Mouse (Mus musculus) thymus, postnatal 36 days (tissue): ENCODE results near the gene Ikzf3.

Source experiments
- DNase-seq, 2 experiments: peaks; one replicate each; pipeline ENCODE4 v3.0.0; 2022; ENCODE audit warnings: mixed read lengths in 2 of 2

The Ikzf3 gene

DNA sequence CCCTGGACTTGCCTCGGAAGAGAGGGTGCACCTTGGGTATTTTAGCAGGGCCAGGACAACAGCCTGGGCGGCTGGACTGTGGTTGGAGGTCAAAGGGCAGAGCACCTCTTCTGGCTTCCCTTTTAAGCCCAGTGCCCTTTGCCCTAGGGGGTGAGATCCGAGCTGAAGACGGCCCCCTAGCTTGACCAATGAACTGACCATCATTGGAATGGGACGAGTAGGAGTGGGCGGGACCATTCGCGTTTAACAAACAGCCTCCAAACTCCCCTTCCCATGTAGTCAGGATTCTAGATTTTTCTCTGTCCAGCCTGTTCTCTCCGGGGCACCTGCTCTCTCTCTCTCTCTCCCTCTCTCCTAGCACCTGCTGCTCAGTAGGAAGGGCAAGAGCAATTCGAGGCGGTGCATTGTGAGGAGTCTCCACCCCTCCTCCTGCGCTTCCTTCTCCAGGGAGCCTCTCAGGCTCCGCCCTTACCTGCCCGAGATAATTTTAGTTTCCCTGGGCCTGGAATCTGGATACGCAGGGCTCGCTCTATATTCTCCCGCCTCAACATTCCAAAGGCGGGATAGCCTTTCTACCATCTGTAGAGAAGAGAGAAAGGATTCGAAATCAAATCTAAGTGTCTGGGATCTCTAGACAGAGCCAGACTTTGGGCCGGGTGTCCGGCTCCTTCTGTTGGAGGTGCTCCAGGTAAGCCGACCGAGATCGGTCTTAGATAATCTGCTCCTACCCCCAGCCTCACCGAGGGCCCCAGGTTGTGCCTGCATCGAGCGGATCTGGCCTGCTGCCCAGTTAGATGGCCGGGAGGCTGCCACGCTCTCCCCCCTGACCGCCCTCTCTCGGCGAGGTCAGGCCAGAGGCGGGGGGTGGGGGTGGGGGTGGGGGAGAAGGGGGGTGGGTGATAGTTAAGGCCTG lies 99.0 kb downstream of the Ikzf3 start:
- no peak for DNase-seq

DNA sequence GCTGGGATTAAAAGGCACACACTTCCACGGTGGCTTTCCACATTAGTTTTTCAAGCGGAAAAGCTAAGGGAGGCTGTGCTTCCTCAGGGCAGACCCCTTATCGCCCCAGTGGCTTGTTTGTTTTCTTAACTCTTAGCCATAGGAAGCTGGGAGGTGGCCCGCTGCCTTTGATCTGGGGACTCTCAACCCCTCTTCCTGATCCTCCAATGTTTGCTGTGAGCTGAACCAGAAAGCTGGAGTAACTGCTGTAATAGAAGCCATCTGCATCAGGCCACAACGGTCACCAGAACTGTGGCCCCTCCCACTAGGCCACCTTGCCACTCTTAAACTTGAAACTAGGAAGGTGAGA lies 99.6 kb downstream of the Ikzf3 start, which contains the start of gene Grb7:
Grb7 (plus strand) TSS at position 182 of the 349 bp plus-strand sequence.
- no peak for DNase-seq

DNA sequence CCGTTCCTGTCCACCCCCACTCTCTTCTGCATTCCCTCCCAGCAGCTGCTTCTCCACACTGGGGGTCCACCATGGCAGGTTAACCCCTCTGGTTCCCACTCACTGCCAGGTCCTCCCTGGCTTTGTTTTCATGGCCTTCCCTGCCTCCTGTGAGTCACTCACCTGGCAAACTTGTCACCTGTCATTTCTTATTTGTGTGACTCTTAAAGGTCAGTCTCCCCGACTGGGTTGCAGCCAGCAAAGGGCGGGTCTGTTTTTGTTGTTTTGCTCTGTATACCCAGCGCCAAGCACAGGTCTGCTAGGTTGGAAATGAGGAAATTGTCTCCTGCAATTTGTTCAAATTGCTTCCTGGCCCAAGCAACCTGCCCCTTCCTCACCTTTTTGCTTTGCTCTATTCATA lies 100.2 kb downstream of the Ikzf3 start:
- DNase-seq: no peak

DNA sequence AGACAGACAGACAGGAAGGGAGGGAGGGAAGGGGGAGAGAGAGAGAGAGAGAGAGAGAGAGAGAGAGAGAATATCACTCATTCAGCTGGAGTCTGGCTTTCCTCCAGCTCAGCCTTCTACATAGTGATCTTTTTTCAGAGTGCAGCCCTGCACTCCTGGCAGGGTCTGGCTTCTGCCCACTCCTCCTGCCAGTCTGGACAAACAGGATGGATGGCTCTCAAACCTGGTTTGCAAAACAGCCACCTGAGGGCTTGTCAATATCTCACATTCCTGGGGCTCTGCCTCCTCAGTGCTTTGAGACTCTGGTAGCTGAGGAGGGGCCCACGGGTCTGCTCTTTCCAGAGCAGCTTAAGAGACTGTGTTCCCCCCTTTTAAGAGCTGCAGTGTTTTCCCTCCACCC lies 100.6 kb downstream of the Ikzf3 start:
- no peak for DNase-seq

DNA sequence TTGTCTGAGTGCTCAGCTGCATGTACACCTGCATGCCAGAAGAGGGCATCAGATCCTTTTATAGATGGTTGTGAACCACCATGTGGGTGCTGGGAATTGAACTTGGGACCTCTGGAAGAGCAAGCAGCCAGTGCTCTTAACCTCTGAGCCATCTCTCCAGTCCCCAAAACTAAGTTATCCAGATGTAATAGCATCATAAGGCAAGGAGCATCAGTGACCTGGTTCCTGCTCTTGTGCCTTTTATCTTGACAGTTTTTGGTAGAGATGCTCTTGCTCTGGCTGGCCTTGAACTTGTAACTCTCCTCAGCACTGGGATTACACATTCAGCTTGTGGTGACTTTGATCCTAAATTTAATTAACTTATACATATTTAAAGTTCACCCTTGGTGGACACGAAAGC lies 102.1 kb downstream of the Ikzf3 start:
- DNase-seq: no peak

DNA sequence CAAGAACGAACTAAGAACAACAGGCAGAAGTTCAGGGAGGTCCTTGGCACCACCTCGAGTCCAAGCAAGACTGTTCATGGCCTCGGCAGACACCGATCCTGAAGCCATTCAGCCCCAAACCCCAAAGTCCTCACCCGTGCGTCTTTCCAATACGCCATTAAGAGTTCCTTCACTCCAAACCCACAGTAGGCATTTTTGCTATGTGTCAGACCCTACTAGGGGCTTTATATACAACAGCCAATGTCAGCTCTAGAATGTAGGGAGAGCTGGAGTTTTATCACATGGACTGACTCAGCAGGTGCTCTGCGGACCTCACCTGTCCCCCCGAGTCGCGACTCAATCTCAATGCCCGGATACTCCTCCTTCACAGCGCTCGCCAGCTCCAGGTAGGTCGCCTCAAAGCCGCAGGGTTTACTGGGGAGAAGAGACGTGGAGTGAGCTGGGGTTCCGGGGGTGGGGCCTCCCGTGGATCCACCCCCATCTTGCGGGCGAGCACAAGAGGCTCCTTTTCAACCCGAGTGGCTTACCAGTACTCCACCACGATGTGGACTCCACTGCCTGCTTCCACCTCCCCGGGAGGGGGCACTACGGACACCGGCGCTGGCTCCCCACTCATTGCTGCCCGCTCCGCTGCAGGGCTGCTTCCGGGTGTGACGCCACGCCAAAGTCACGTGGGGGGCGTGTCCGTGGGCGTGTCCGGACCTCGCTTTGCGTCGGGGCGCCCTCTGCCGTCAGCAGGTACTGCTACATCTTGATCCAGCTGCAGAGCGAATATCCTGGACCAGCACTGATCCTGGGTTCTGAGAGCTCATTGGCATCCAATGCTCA lies 107.3 kb downstream of the Ikzf3 start, which contains the start of gene Mien1:
Mien1 (minus strand) TSS at position 661 of the 828 bp plus-strand sequence.
- peak; percentile 91 to 95 for DNase-seq

DNA sequence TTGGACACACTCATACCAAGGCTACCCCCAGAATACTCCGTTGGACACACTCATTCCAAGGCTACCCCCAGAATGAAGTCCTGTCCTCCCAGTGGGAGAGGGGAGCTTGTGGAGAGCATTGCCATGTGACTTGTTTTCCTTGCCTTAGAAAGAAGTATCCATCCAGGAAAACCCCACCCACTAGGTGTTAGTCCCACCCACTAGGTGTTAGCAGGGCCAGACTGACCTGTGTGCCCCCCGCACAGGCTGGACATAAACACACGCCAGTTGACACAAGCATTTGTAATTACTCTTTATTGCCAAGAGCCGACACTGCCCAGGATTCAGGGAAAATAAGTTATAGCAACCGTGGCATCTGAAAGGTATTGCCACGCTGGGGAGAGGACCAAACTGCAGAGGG lies 108.4 kb downstream of the Ikzf3 start:
- DNase-seq: no peak

DNA sequence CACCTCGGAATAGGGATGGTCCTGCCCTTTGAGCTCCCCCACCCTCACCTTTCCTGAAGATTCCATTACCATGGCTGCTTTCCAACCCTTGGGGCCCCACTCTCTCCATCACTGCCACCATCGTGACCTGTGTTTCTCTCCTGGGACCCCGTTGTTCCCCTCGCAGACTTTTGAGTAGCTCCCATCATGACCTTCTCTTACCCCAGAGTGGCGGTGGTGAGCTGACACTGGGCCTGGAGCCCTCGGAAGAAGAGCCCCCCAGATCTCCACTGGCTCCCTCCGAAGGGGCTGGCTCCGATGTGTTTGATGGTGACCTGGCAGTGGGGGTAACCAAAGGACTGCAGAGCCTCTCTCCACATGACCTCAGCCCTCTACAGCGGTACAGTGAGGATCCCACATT lies 110.1 kb downstream of the Ikzf3 start:
- no peak for DNase-seq

DNA sequence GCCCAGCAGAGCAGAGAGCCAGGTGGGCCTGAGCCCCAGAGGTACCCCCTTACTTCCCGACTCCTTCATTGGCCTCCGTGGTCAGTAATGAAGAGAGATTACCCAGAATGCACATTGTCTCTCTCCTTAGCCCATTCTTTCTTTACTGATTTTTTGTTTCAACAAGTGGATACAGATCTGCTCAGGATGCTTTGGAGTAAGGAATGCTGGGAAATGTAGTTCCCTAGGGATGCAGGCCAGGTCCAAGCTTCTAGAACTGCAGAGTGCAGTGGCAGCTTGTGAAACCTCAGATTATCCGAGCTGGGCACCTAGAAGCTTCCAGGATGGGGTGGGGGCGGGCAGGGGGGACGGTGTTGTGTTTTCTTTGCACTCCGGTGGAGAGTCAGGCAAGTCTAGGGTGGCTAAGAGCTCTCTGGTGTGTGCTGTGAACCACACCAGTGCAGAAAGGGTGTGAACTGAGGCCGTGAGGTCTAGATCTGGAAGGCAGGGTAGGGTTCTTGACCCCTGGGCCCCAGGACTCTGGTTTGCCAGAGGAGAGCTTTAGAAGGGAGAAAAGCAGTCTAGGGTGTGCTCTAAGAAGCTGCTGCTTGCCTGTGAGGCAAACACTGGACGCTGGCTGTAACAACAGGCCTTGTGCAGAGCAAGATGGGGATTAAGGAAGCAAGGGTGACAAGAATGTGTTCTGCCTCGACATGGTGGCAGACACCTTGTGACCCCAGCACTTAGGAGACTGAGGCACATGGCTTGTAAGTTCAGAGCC lies 113.9 kb downstream of the Ikzf3 start:
- no peak for DNase-seq

DNA sequence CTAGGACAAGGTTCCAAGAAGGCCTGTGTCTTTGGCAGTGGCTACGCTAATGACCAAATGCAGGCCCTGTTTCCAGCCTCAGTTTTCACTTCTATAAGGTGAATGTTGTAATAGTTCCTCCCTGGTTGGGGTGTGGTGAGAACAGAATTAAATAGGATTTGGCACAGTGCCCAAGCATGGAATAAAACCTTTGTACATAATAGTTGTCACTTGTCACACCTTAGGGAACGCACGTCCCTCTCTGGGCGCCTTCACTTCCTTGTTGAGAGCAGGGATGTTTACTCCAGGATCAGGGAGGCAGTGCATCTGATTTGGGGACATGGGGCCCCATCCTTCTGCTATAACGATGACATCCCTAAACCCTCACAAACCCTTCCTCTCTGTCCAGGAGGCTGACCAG lies 117.4 kb downstream of the Ikzf3 start:
- DNase-seq: no peak

DNA sequence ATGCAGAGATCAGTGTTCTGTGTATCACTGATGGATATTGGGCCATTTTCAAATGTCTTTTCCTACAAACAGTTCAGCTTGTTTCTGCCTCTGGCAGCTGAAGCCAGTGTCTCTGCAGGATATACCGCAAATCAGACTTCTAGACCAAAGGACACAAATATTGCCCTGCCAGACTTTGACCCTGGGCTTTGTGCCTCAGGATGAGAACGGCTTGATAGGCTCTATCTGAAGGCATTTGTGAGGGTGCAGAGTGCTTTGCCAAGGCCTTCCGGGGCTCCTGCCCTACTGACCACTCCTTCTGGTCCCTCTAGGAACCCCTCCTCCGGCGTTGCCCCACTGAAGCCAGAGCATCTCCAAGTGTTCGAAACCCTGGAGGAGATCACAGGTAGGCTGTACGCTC lies 119.2 kb downstream of the Ikzf3 start:
- DNase-seq: no peak

DNA sequence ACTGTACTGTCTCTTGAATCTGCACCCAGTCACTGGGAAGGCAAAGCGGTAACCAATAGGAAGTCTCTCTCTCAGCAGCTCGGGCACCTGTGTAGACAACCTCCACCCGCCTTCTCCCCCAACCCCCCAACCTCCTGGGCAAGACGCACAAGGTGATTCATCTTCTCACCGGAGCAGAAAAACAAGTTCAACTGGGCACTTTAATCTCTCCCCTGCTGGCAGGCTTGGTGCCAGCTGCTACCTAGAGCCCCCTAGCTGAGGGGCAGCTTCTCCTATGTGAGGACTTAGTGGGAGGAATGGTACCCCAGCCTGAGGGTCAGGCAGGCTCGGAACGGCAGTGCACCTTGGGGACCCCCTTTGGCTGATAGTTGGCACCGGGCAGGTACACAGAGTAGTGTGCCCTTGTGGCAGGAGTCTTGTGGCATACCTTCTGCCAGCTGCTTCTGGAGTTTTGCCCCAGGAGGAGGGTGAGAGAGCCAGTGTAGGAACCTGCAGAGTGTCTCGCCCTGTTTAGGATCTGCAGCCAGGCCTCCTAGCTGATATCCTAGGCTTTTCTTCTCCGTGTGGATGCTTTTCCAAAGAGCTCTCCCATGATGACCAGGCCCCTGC lies 126.8 kb downstream of the Ikzf3 start:
- DNase-seq: no peak

DNA sequence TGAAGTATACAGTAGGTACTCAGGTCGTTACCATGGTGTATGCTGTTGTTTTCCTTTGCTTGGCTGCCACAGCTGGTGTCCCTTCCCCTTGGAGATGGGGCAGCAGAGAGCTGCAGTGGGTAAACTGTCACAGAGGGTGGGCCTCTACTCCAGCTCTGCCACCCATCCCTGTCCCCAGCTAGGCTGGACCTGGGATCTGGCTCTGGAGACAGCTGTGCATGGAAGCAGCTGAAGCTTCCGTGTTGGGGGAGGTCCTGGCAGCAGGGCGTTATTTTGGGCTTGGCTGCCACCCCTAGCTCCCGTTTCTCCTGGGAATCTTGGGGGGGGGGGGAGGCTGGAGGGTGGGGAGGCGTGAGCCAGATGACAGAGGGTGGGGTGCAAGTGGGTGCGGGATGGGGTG lies 127.6 kb downstream of the Ikzf3 start:
- no peak for DNase-seq

DNA sequence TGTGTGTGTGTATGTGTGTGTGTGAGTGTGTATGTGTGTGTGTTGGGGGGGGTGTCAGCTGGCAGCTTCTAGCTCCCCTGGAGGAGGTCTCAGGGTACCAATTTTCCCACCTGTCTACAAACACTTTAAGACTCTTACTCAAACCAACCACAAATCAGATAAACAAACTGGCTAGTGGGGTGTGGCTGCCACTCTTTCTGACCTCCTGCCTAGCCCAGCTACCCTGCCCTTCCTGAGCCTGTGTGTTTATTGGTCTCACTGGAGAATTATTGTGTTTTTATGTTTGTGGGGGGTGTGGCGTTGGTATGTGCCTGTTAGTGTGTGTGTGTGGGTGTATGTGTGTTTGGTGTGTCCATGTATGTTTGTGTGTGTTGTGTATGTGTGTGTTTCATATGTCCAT lies 128.8 kb downstream of the Ikzf3 start:
- no peak for DNase-seq
